Comparison of ENCODE assay signal across 13 mouse cellular contexts in the genomic region with DNA sequence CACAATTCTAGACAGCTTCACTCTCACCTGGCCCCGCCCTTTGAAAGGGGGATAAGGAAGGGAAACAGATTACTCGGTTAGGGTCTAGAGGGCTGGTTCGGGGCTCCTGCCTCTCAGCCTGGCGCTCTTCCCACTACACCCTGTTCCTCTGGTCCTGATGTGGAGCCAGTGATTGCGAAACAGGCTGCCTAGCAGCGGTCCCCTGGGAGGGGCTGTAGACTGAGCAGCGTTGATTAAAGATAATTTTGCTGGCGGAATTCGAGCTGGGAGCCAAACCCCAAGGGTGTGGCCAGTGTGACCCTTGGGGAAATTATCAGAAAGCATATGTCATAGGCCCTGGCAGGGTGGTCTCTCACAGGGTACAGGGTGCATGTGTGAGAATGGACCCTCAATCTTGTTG. TPM values are rescaled to one million over a fixed set of nuclear protein-coding genes. Genes with fewer than 3 reads are reported as not detected.
DNase-seq lines count a peak whose midpoint lies in the region; ATAC-seq and TF ChIP-seq lines count a peak whose summit lies in the region.
"Had no signal": no experiment of that assay in that cellular context is flagged by ENCODE, and none has a peak within 500 bp of the region (broad histone marks: within the 10 kb centered on the region; RNA-seq: fewer than 3 reads in every experiment).

No protein-coding gene starts in this region.

- peak; percentile 59 for DNase-seq in ovary, postnatal 36 days (ENCODE audit: low spot score)
- DNase-seq in ovary, postnatal 10 days (ENCODE audit: low spot score): no peak
- peak; percentile 77 for DNase-seq in gastrocnemius, postnatal 25 days
- DNase-seq in kidney, postnatal 4 days: peak; percentile 56 to 62
- peak; percentile 71 for DNase-seq in urinary bladder, postnatal 25 days (ENCODE audit: low spot score)
- no peak for DNase-seq in forebrain, embryonic 14.5 days (ENCODE audit: low spot score)
- no peak for DNase-seq in cerebellum, adult 2 months
- DNase-seq: forebrain, postnatal 0 days had no signal

- H3K36me3 ChIP-seq in forebrain, embryonic 14.5 days (ENCODE audit: control insufficient read depth, insufficient read depth, low read length): no peaks in the 10 kb centered on the region
- no peaks in the 10 kb centered on the region for H3K36me3 ChIP-seq in neural tube, embryonic 15.5 days
- H3K36me3 ChIP-seq: G1E; neural tube, embryonic 12.5 days had no signal

- no peaks in the 10 kb centered on the region for H3K4me1 ChIP-seq in forebrain, embryonic 14.5 days (ENCODE audit: control insufficient read depth, insufficient read depth, low read length)
- peaks cover 4% of the 10 kb centered on the region for H3K4me1 ChIP-seq in neural tube, embryonic 15.5 days
- H3K4me1 ChIP-seq in cerebellum, adult 2 months (ENCODE audit: control insufficient read depth, insufficient read depth, low read length): no peaks in the 10 kb centered on the region
- H3K4me1 ChIP-seq: neural tube, embryonic 12.5 days had no signal

- no peaks in the 10 kb centered on the region for H3K27me3 ChIP-seq in forebrain, embryonic 14.5 days (replicated peaks; ENCODE audit: control insufficient read depth, insufficient read depth, low read length)
- H3K27me3 ChIP-seq in neural tube, embryonic 15.5 days (replicated peaks): no peaks in the 10 kb centered on the region
- no peaks in the 10 kb centered on the region for H3K27me3 ChIP-seq in cerebellum, adult 2 months (ENCODE audit: control insufficient read depth, insufficient read depth, low read length)

- TF ChIP-seq CTCF in cerebellum, adult 2 months (IDR thresholded peaks at IDR 0.05; ENCODE audit: borderline replicate concordance, insufficient read depth, low read depth, low read length): no peak

- no peak for ATAC-seq in forebrain, embryonic 14.5 days
- ATAC-seq in neural tube, embryonic 15.5 days (ENCODE audit: low FRiP score): no peak
- ATAC-seq: forebrain, postnatal 0 days; intestine, postnatal 0 days had no signal

- 87% methylated on average over 9 of the region's 9 CpGs for WGBS in forebrain, embryonic 14.5 days
- 80% methylated on average over 9 of the region's 9 CpGs for WGBS in neural tube, embryonic 15.5 days
- WGBS in cerebellum, adult 2 months: 65% methylated on average over 9 of the region's 9 CpGs

- H3K4me3 ChIP-seq in forebrain, embryonic 14.5 days (ENCODE audit: low read depth, low read length): no peak overlapping the region
- H3K4me3 ChIP-seq in neural tube, embryonic 15.5 days (replicated peaks): no peak overlapping the region
- no peak overlapping the region for H3K4me3 ChIP-seq in cerebellum, adult 2 months (replicated peaks; ENCODE audit: insufficient read depth, low read depth, low read length)
- H3K4me3 ChIP-seq: neural tube, embryonic 12.5 days had no signal

- no peak for TF ChIP-seq POLR2A in cerebellum, adult 2 months (IDR thresholded peaks at IDR 0.05; ENCODE audit: borderline replicate concordance, insufficient read depth, low read length)

- no peaks in the 10 kb centered on the region; the same call in 1 of the 2 replicates for H3K9me3 ChIP-seq in forebrain, embryonic 14.5 days (replicated peaks; ENCODE audit: control insufficient read depth, low read length)
- H3K9me3 ChIP-seq in neural tube, embryonic 15.5 days (replicated peaks): peaks cover 6% of the 10 kb centered on the region
- H3K9me3 ChIP-seq: G1E; neural tube, embryonic 12.5 days had no signal

- H3K9ac ChIP-seq in forebrain, embryonic 14.5 days (ENCODE audit: low read length): no peak overlapping the region
- no peak overlapping the region for H3K9ac ChIP-seq in neural tube, embryonic 15.5 days (replicated peaks)
- H3K9ac ChIP-seq: forebrain, postnatal 0 days; liver, embryonic 14.5 days; neural tube, embryonic 12.5 days had no signal

- H3K4me2 ChIP-seq in forebrain, embryonic 14.5 days (ENCODE audit: low read length): no peak overlapping the region
- H3K4me2 ChIP-seq in neural tube, embryonic 15.5 days: no peak overlapping the region
- H3K4me2 ChIP-seq: neural tube, embryonic 12.5 days had no signal

- no peak overlapping the region for H3K27ac ChIP-seq in forebrain, embryonic 14.5 days (ENCODE audit: low read depth, low read length)
- H3K27ac ChIP-seq in neural tube, embryonic 15.5 days (replicated peaks): no peak overlapping the region
- no peak overlapping the region for H3K27ac ChIP-seq in cerebellum, adult 2 months (ENCODE audit: insufficient read depth, low read length)
- H3K27ac ChIP-seq: liver, embryonic 14.5 days; neural tube, embryonic 12.5 days had no signal

RNA-seq across cellular contexts. Expression of gene Ampd3, which starts 59.9 kb away (rescaled TPM):
- 1 to 10 TPM; 3.9 to 9.1 TPM for total RNA-seq in gastrocnemius, postnatal 25 days (2021)
- 3.6 and 4.9 TPM in 2 replicates for polyA plus RNA-seq in forebrain, embryonic 14.5 days (2014; fragmentation: Nextera tagmentation; extraction: Ambion mirVana)
- 12.0 and 12.6 TPM in 2 replicates for polyA plus RNA-seq in neural tube, embryonic 15.5 days (2015; fragmentation: Nextera tagmentation; extraction: Ambion mirVana)
- 19.0 and 21.1 TPM in 2 replicates for polyA plus RNA-seq in cerebellum, adult 2 months (2012; rRNA removed)

Comparison
In these comparisons a context has a peak if more than half of its experiments do, and no peak if none do; other contexts are left out.
1. DNase-seq: peak in ovary, postnatal 36 days (single experiment), gastrocnemius, postnatal 25 days (single experiment), kidney, postnatal 4 days (2 of 2) and urinary bladder, postnatal 25 days (single experiment); none in ovary, postnatal 10 days (single experiment), forebrain, embryonic 14.5 days (single experiment) and cerebellum, adult 2 months (0 of 2).